Mouse (Mus musculus): ENCODE measurements around the gene Zxdb.

Gene Zxdb

GRCm38 (mm10) chrX:94759959-94760358, 35.6 kb downstream of the Zxdb start:
- H3K36me3 ChIP-seq (ENCODE audit: insufficient read depth, low read length): no peaks in the 10 kb centered on the region
- H3K9me3 ChIP-seq (ENCODE audit: low read length): peaks cover 7% of the 10 kb centered on the region
- H3K4me1 ChIP-seq (replicated peaks; ENCODE audit: low read depth, low read length): no peaks in the 10 kb centered on the region
- no peak overlapping the region for H3K4me3 ChIP-seq (replicated peaks; ENCODE audit: low read length)
- no peaks in the 10 kb centered on the region for H3K27me3 ChIP-seq (ENCODE audit: insufficient read depth, low read length)
- TF ChIP-seq CTCF (conservative IDR thresholded peaks at IDR 0.05; ENCODE audit: low read length) (no peak), POU5F1 (IDR thresholded peaks at IDR 0.05; ENCODE audit: borderline replicate concordance, low read length) (no peak), NANOG (IDR thresholded peaks at IDR 0.05; ENCODE audit: borderline replicate concordance, low read length) (no peak)

- Histone ChIP-seq H3K27me3 (ENCODE audit: insufficient read depth, low read length) (peaks cover 25% of the 10 kb centered on the region), H3K36me3 (ENCODE audit: insufficient read depth, low read length) (no peaks in the 10 kb centered on the region), H3K4me1 (replicated peaks; ENCODE audit: low read depth, low read length) (no peaks in the 10 kb centered on the region), H3K9me3 (ENCODE audit: low read length) (no peaks in the 10 kb centered on the region), H3K4me3 (replicated peaks; ENCODE audit: low read length) (0 out of 2 replicates have a peak overlapping the region, but pooled peaks have one; percentile 10)
- TF ChIP-seq NANOG (IDR thresholded peaks at IDR 0.05; ENCODE audit: borderline replicate concordance, low read length) (no peak), CTCF (conservative IDR thresholded peaks at IDR 0.05; ENCODE audit: low read length) (no peak), POU5F1 (IDR thresholded peaks at IDR 0.05; ENCODE audit: borderline replicate concordance, low read length) (no peak)
Measured at GRCm38 (mm10) chrX:94773876-94774275, 49.5 kb downstream of the Zxdb start.
